Mouse (Mus musculus): ENCODE data around the gene Smad3.
A peak's percentile ranks its signal among the peaks of the same experiment; 100 is the strongest.

Gene Smad3

DNA sequence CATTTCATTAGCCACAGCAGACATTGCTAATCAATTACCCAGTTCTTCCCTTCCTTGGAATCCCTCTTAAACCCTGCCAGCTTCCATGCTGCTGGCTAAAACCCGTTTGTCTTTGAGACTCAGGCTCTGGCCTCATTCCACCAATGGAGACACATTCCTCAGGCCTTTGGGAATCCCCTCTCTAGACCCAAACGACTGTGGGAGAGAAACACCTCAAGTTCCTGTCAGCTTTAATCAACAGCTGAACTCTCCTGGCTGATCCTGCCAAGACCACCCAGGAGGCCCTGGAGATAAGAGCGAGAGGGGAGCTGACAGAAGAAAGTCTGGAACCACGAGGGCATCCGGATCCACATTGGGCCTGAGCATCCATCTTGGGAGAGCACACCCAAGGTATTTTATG, 13.9 kb upstream of the Smad3 start:
- no peak for DNase-seq

DNA sequence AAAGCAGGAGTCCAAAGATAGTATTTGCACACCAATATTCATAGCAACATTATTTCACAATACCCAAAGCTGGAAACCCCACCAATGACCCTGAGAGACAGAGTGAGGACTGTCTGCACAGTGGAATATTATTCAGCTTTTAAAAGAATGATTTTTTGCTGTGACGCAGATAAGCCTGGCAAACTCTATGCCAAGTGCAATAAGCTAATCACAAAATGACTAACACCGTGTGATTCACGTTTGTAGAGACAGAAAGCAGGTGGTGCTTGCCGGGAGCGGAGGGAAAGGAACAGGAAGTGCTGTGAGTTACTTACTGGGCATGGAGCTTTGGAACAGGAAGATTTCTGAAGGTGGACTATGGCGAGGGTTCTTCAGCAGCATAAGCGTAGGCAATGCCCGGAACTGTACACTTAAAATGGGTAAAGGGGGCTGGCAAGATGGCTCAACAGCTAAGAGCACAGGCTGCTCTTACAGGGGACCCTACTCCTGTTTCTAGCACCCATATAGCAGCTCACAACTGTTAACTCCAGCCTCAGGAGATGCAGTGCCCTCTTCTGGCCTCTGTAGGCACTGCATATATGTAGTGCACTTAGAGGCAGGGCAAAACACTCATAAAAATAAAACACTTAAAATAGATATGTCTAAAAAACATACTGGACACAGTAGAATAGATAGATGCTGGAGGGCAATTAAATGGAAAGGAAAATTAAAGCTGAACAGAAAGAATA, 3.7 kb upstream of the Smad3 start:
- DNase-seq = no peak

DNA sequence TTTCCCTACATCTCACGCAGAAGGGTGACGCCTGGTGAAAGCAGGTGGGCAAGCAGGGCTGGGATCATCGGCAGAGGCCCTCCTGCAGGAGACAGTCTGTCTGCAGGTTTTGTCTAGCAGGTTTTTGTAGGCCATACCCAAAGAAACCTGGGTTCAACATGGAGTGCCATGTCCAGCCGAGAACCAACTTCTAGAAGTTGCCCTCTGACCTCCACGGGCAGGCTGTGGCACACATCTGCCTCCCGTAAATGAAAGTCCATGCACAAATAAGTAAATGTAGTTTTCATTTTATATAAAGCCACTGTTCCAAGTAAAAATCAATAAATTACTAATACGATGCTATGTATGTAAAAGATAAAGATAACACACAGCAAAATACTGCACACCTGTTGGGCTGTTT, 3.0 kb upstream of the Smad3 start:
- no peak for DNase-seq

DNA sequence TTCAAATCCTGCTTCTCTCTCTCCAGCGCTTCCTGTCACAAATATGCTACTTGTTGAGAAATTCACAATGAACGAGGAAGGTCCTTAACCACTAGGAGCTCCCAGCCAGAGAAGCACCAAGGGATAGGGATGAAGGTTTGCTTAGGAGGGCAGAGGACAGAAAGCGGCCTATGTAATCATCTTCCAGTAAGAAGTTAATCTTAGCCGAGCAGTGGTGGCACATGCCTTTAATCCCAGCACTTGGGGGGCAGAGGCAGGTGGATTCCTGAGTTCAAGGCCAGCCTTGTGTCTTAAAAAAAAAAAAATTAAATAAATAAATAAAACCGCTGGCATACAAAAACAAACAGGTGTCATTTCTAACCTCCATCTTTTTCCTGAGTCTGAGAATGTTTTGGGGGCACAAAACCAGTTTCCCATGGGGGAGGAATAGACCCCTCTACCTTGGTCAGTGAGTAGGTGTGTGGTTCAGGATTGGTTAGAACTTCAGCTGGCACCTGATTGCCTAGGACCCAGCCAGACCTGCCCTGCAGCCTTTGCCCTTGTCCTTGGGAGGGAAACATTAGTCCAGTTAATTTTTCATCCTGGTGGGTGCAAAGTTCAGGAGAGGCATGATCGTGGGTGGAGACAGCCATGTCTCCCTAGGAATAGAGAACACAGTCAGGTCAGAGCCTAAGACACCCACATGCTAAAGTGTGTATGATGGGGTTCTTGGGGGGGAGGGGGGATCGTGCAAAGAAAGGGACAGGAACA, 2.4 kb upstream of the Smad3 start:
- no peak for DNase-seq

DNA sequence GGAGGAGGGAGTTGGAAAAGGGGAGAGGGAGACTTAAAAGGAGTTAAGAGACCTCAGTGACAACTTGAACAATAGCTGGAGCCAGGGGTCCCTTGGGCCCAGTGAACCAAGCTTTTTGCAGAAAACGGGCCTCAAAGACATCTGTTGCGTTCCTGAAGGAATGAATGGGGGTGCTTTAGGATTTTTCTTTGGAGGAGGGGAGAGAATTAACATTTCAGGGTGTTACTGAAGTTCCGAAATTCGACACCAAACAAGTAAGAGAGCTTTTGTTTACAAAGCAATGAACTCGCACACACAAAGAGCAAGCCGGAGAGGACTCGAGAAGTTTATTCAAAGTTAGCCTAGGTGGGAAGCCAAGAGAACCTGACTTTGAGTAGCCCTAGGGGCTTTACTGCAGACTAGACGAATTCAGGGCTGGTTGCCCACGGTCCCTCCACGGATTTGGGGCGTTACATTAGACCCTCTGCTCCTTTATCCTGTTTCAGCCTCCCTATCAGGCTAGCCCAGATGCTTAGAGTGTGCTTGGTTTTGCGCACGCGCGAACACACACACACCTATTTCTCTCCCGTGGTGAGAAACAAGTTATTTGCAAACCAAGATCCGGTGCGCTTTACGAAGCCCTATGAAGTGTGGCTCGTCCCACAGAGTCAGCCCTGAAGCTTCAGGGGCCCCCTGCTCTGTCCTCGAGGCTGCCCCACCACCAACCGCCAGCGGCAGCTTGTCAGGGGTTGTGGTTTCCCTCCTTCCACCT, 1.0 kb upstream of the Smad3 start:
- DNase-seq = peak; percentile 86

DNA sequence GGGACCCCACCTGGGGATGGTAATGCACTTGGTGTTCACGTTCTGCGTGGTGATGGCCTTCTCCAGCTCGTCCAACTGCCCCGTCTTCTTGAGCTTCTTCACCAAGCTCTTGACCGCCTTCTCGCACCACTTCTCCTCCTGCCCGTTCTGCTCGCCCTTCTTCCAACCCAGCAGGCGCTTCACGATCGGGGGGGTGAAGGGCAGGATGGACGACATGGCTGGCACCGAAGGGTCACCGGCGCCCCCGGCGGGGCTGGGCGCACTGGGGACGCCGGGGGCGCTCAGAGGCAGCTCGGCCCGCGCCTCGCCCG, 377 bp downstream of the Smad3 start:
- no peak for DNase-seq

DNA sequence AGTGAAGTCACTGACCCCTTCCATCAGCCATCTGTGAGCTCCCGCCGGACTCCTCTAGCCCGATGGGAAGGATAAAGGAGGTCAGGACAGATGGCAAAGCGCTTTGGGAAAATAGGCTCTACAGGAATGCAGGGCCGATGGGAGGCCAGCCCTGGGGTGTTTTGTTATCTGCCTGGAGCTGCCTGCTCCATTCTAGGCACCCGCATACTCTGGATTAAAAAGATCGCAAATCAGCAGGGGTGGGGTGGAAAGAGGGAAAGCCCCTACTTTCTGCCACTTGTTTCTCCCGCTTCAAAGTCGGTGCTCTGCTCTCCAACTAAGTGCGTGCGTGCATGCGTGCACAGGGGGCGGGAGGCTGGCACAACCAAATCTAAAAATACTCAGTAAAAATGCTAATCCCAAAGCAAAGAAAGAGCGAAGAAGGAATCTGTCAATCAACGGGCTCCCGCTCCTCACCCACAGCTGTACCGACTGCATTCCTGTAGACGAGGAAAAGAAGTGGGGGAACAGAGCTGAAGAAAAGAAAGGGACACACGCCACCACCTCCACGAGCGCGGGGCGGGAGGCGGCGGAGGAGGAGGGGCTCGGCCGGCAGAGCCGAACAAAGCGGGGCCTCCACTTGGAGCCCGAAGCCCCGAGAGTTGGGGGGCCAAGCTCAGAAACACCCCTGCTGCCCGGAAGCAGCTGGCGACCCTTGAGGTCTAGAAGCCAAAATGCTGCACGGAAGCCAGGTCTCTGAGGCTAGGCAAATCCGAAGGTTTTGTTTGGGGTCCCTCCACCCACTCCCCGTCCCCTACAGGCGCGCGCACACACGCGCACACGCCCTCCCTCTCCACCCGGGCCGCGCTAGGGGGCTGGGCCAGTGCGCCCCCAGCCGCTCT, 973 bp downstream of the Smad3 start:
- DNase-seq = peak; percentile 54

DNA sequence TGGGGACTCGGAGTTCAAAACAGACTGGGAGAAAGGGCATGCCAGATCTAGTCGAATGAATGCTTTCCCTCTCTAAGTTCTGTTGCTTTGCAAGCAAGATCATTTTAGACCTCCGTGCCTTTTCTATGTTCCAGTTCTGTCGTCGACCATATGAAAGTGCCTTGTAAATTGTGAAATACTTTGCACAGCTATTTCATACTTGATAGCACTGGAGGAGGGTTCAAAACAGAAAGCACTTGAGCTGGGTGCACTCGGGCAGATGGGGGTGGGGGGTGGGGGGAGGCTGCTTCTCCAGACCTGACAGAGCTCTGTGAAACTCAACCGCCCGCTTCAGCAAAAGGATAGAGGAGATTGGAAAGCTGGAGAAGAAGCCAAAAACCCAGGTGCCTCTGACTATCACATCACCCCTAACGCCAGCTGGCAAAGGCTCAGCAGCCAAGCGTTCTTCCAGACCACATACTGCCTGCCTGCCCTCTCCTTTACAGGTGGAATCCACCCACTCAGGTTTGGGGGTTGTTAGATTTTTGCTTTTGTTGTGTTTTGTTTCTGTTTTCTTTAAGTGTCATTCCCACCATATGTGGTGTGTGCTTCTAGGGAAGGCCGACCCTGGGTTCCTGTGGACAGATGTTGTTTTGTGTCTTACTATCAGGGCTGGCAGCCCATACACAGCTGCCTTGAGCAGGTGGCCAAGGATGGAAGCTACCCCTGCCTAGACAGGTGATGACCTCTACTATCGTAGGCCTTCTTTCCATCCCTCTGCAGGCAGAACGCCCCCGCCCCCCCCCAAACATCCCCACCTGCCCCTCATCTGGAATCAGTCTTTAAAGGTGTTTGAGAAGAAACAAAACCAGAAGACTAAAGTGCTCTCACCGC, 1.9 kb downstream of the Smad3 start:
- no peak for DNase-seq

DNA sequence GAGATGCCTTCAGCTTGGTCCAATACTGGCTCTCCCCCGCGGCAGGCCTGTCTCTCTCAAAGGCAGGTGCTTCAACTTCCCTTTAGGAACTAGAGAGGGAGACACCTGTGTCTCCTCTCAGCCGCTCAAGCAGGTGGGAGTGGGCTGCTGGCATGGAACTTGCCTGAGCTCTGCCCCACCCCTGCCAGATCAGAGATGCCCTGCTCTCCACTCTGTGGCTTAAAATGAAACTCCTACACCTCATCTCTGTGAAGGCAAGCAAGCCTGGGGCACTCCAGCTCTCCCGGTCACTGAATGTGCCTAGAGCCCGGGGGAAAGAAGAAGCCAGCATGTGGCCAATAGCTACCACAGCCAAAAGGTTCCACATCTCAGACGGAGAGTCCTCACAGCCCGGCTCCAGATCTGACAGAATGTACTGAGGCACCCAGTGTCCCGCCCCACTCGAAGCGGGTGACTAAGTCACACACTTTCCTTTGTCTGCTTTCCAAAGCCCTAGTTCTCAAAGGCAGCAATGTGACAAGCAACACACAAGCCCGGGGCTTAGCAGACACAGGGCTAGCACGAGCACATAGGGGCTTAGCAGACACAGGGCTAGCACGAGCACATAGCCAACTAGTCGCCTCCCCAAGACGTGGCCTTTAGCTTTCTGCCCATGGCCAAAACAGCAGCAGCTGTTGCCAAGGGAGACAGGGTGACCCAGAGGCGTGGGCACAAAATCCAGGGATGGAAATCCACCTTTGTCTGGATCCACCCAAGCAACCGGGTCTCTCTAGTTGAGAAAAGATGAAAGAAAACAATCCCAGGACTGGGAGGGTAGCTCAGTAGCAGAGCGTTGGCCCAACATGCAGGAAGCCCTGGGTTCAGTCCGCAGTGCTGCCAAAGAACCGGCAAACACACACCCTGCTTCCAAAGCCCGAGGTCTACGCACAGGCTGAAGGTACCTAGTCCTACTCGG, 3.0 kb downstream of the Smad3 start:
- no peak for DNase-seq

DNA sequence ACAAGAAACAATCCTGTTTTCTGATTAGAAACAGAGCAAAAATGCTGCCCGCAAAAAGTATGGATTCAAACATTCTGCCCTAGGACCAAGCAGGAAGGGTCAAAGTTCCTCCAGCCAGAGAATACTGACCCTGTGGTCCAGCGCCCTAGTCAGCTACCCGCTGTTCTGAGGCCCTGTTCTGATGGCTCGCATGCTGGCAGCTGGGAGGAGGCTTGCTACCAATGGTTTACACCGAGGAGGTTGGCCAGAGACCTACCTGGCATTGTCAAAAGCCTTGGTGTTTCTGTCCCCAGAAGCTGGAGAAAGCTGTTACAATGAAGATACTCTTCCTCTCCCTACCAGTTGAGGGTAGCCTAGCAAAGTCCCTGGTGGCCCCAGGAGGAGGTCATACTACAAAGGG, 3.8 kb downstream of the Smad3 start:
- no peak for DNase-seq

DNA sequence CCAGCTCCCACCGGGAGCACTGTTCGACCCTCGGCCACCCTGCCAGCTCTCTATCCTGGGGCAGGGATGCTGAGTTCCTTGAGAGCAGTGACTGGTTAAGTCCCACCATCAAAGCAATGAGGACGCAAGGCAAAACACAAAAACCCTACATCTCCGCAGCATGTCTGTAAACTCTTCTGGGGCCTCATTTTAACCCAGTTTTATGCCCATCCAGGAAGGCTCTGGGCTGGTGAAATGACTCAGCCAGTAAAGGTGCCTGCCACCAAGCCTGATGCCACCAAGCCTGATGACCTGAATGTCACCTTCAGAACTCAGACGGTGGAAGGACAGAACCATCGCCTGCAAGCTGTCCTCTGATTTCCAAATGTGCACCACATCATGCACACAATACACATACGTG, 4.4 kb downstream of the Smad3 start:
- no peak for DNase-seq

DNA sequence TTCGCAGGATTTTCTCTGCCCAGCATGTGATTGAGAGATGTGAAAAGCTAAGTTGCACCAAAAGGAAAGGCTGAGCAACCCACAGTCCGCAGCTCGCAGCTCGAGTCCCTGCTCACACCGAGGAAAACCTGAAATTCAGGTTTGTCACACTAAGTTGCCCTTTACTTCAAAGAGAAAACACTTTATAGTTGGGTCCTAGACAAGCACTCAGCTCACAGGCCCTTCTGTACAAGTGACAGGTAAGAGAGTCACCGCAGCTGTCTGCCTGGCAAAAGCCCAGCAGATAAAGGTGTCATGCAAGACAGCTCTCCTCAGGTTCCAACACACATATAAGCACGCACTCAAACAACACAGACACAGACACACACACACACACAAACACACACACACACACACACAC, 5.2 kb downstream of the Smad3 start:
- DNase-seq = no peak

DNA sequence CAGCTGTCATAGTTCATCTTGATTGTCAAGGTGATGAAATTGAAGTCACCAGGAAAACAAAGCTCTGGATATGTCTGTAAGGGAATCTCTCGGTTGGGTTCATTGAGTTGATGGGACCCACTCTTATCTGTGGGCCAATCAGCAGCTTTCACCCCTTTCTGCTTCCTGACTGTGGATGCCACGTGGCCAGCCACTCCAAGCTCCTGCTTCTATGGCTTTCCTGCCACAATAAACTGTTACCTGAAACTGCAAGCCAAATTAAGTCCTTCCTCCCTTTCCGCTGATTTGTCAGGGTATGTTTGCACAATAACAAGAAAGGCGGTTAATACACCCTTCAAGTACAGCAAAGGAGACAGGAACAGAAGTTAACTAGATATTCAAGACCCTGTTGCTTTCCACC, 6.5 kb downstream of the Smad3 start:
- DNase-seq = no peak

DNA sequence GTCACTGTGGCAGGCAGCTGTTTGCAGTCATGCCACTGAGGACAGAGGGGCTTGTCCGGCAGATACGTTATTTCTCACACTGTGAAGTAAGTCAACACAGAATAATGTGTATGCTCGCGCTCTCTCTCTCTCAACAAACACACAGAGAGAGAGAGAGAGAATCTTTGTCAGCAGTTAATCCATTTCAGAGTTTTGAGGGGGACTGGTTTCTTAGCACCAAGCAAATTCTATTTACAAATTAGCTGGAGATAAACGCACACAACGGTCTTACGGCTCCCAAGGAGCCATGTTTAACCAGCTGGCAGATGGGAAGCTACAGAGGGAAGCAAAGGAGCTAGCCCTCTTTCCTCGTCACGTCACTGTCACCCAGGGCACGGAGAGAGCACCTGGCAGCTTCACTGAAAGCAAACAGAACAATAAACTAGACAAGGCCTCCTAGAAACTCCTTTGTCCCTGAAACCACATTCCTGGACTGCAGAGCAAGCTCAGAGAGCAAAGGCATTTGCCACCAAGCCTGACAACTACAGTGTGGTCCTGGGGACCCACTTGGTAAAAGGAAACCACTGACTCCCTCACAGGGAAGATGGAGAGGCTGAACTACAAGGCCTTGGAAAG, 7.3 kb downstream of the Smad3 start:
- no peak for DNase-seq

DNA sequence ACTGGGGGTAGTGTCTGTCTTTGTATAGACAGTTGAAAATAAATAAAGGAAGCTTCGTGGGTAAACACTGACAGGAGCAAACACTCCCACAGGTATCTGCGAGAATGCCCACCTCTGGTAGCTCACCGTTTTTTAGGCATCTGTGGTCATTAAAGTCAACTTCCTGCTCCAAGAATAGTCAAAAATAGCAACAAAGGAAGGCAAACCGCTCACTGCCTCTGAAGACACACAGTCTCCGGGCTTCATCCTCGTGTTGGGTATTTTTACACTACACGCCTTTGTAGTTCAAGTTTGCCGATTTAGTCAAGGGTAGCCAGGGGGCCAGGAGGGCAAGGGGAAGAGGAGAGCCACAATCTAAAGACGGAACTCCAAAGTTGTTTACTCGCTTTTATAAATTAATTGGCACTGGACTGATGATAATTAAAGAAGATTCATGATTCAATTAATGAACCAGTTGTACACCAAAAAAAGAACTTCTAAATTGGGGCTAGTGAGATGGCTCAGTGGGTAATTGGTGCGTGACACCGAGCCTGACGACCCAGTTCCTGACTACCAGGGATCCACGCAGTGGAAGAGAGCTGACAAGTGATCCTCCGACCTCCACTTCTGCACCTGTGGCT, 8.4 kb downstream of the Smad3 start:
- no peak for DNase-seq

DNA sequence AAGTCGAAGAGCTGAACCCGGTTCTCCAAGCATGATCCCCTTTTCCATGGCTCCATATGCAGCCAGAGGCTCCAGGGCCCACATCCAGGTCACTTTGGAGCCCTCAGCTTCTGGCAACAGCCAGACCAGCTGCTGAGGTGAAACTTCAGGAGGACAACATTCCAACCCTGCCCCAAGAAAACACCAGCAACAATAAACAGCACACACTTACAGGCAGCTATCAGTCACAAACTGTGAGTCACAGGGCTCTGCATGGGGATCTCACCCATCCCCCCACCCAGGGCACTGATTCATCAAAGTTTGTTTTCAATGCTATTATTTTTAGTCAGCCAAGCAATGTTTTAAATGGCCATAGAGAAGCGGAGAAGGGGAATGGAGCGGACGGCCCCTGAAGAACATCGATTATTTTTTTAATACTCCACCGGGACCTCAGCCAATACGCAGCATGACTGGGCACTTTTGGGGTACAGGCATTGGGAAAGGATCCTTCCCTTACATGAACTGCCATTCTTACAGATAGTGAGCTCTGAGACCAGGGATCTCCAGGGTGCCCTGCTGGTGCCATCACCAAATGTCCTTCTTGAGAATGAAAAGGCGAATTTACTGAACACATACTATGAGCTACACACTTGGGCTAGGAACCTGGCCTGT, 10.0 kb downstream of the Smad3 start:
- DNase-seq = no peak

DNA sequence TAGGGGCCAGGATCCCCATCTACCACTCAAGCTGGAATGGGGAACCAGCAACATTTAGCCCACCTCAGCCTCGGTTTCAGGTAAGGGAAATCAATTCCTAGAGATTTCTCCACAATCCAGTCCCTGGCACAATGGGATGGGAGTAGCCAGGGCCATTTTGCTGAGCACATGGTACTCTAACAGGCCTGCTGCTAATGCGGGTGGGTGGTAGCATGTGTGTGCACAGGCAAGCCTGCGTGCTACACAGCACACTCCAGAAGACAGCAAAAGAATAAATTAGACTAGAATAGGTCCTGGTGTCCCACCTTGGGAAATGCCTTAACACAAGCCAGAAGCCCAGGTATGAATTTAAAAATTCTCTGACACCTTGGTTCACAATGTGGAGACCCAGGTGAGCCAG, 10.8 kb downstream of the Smad3 start:
- no peak for DNase-seq

DNA sequence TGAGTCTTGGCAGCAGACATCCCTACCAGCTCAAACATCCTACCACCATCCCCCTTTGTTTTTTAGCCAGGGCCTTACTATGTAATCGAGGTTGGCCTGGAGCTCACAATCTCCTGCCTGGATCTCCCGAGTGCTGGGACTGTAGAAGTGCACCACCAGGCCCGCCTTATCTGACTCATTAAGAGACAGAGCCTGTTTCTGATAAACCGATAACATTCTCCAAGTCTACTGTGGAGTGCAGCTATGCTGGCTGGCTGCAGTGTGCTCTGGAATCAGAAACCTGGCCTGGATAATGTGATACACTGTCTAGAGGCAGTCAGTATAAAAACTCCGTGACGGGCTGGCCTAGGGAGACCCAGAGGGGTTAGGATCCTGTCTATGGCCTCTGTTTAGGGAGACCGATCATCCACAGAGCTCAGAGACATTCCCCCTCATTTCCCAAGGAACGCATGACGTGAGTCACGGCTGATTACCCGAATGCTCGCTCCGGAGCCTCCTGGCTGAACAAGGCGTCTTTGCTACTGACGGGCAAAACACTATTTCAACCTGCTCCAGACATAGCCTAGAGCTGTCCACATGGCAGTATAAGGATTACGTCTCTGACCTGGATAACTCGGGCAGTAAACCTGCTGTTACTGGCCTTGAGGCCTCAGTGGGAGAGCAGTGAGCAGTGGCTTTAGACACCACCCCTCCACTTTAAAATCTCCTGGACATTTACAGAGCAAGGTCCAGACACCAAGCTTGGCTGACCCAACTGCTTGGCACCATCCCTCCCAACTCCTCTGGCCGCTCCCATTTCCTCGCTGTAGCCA, 11.8 kb downstream of the Smad3 start:
- peak; percentile 60 for DNase-seq

Measured in liver (tissue).